Mouse (Mus musculus): ENCODE measurements at regions not wholly inside any gene's neighbourhood (a gene's known extent, or its start where the extent isn't known, plus 50 kb on each side); places are given as distances from the start of the nearest gene placed in this dataset.

GRCm38 (mm10) chr2:48407876-48408275 is 406.0 kb upstream of the Acvr2a start:
- no peak for DNase-seq (ENCODE audit: low read depth, low spot score)

- DNase-seq (ENCODE audit: low read depth, low spot score) = no peak
Measured at GRCm38 (mm10) chr2:48409876-48410275, 404.0 kb upstream of the Acvr2a start.

- no peak for DNase-seq (ENCODE audit: low read depth, low spot score)
Measured at GRCm38 (mm10) chr2:48411392-48411791, 402.5 kb upstream of the Acvr2a start.

GRCm38 (mm10) chr2:48412683-48413440 is 401.0 kb upstream of the Acvr2a start:
- DNase-seq (ENCODE audit: low read depth, low spot score) = no peak

- DNase-seq (ENCODE audit: low read depth, low spot score) = no peak
Measured at GRCm38 (mm10) chr2:48414596-48415481, 399.1 kb upstream of the Acvr2a start.

GRCm38 (mm10) chr2:48416207-48416750 is 397.6 kb upstream of the Acvr2a start:
- no peak for DNase-seq (ENCODE audit: low read depth, low spot score)

GRCm38 (mm10) chr2:48417000-48417596 is 396.8 kb upstream of the Acvr2a start:
- DNase-seq (ENCODE audit: low read depth, low spot score) = no peak

- no peak for DNase-seq (ENCODE audit: low read depth, low spot score)
Measured at GRCm38 (mm10) chr2:48420791-48421190, 393.1 kb upstream of the Acvr2a start.

GRCm38 (mm10) chr2:48423861-48424442 is 390.0 kb upstream of the Acvr2a start:
- peak; percentile 69 for DNase-seq (ENCODE audit: low read depth, low spot score)

GRCm38 (mm10) chr2:48424562-48424961 is 389.3 kb upstream of the Acvr2a start:
- DNase-seq (ENCODE audit: low read depth, low spot score) = no peak

- peak; percentile 33 for DNase-seq (ENCODE audit: low read depth, low spot score)
Measured at GRCm38 (mm10) chr2:48425200-48426090, 388.5 kb upstream of the Acvr2a start.

GRCm38 (mm10) chr2:48432545-48432944 is 381.4 kb upstream of the Acvr2a start:
- DNase-seq (ENCODE audit: low read depth, low spot score) = no peak

- DNase-seq (ENCODE audit: low read depth, low spot score) = no peak
Measured at GRCm38 (mm10) chr2:48441296-48441990, 372.5 kb upstream of the Acvr2a start.

- no peak for DNase-seq (ENCODE audit: low read depth, low spot score)
Measured at GRCm38 (mm10) chr2:48441991-48442544, 371.8 kb upstream of the Acvr2a start.

- DNase-seq (ENCODE audit: low read depth, low spot score) = no peak
Measured at GRCm38 (mm10) chr2:48445898-48446604, 367.9 kb upstream of the Acvr2a start.

- DNase-seq (ENCODE audit: low read depth, low spot score) = peak; percentile 48
Measured at GRCm38 (mm10) chr2:48446617-48447016, 367.3 kb upstream of the Acvr2a start.

GRCm38 (mm10) chr2:48449165-48449842 is 364.6 kb upstream of the Acvr2a start:
- no peak for DNase-seq (ENCODE audit: low read depth, low spot score)
